Mouse (Mus musculus) CH12.LX (cell line): Measurements from ENCODE around the gene Mfsd2a. TPM values are rescaled to one million over a fixed set of nuclear protein-coding genes. Genes with fewer than 3 reads are reported as not detected.
A peak's percentile ranks its signal among the peaks of the same experiment; 100 is the strongest.

Experiments used
- DNase-seq: peaks from one replicate; pipeline ENCODE4 v3.0.0-alpha.2; 2013; ENCODE audit errors: extremely low read depth
- H3K27ac ChIP-seq: 2 replicates; pipeline ENCODE4 v1.5.1; 2012; ENCODE audit warnings: low read depth, mild to moderate bottlenecking, control low read depth, moderate library complexity; ENCODE audit not compliant: insufficient read depth
- H3K27me3 ChIP-seq: replicated peaks from 2 replicates; pipeline ENCODE3; 2012; ENCODE audit warnings: inconsistent platforms
- H3K36me3 ChIP-seq, 2 experiments: replicated peaks in 1 of 2; 2 replicates each; pipeline versions ENCODE3 to v1.6.1; 2012; ENCODE audit warnings: inconsistent platforms in 1 of 2, low read length in 1 of 2, mild to moderate bottlenecking in 1 of 2, mixed read lengths in 1 of 2, moderate library complexity in 1 of 2; ENCODE audit not compliant: control insufficient read depth in 1 of 2, insufficient read depth in 1 of 2
- H3K4me1 ChIP-seq, 2 experiments: 2 replicates each; pipeline ENCODE4 v1.6.1; 2012; ENCODE audit warnings: inconsistent platforms in 1 of 2, moderate library complexity in 1 of 2; ENCODE audit not compliant: insufficient read depth in 2 of 2, control insufficient read depth in 1 of 2
- H3K4me2 ChIP-seq: 2 replicates; pipeline ENCODE4 v1.6.1; 2012; ENCODE audit warnings: low read depth, mild to moderate bottlenecking, control low read depth; ENCODE audit not compliant: poor library complexity, insufficient read depth, severe bottlenecking
- H3K4me3 ChIP-seq, 3 experiments: fragments of 150-350 bp in 1 of 3; sonication (generic) in 1 of 3; replicated peaks in 1 of 3; 2 replicates each; pipeline versions ENCODE3 to v1.5.1; 2011 to 2012; ENCODE audit warnings: low read depth in 2 of 3, low read length in 2 of 3, mild to moderate bottlenecking in 2 of 3, moderate library complexity in 2 of 3, control low read depth in 1 of 3, improper control_type of control experiment in 1 of 3, inconsistent platforms in 1 of 3, mixed read lengths in 1 of 3; ENCODE audit not compliant: poor library complexity in 1 of 3
- H3K79me2 ChIP-seq: replicated peaks from 2 replicates; pipeline ENCODE4 v1.6.1; 2012; ENCODE audit warnings: mild to moderate bottlenecking, moderate library complexity; ENCODE audit not compliant: control insufficient read depth, poor library complexity, insufficient read depth, severe bottlenecking; ENCODE audit errors: extremely low read depth
- H3K9ac ChIP-seq: 2 replicates; pipeline ENCODE4 v1.6.1; 2012; ENCODE audit warnings: low read depth, mild to moderate bottlenecking, control low read depth, moderate library complexity; ENCODE audit not compliant: insufficient read depth
- H3K9me3 ChIP-seq: replicated peaks from 2 replicates; pipeline ENCODE3; 2012; ENCODE audit warnings: low read length, inconsistent platforms, mixed read lengths
- BHLHE40 ChIP-seq: IDR thresholded peaks from 2 replicates; pipeline ENCODE4 v1.6.1; 2011; ENCODE audit warnings: mild to moderate bottlenecking, low read depth, low read length, improper control_type of control experiment
- ELF1 ChIP-seq: IDR thresholded peaks from 2 replicates; pipeline ENCODE4 v1.6.1; 2014; ENCODE audit warnings: low read depth, mild to moderate bottlenecking, inconsistent platforms, low read length, improper control_type of control experiment
- EP300 ChIP-seq: IDR thresholded peaks from 2 replicates; pipeline ENCODE4 v1.6.1; 2011; ENCODE audit warnings: low read length, improper control_type of control experiment
- IRF4 ChIP-seq: IDR thresholded peaks from 2 replicates; pipeline ENCODE4 v1.6.1; 2014; ENCODE audit warnings: low read depth, mild to moderate bottlenecking, inconsistent platforms, low read length, improper control_type of control experiment
- JUN ChIP-seq: IDR thresholded peaks from 2 replicates; pipeline ENCODE4 v1.6.1; 2011; ENCODE audit warnings: low read depth, mild to moderate bottlenecking, low read length, improper control_type of control experiment, moderate library complexity; ENCODE audit not compliant: insufficient read depth
- NELFE ChIP-seq: IDR thresholded peaks from 2 replicates; pipeline ENCODE4 v1.6.1; 2011; ENCODE audit warnings: low read depth, low read length, improper control_type of control experiment
- NRF1 ChIP-seq: IDR thresholded peaks from 2 replicates; pipeline ENCODE4 v1.6.1; 2014; ENCODE audit warnings: low read depth, mild to moderate bottlenecking, inconsistent platforms, low read length, improper control_type of control experiment, moderate library complexity
- PAX5 ChIP-seq: IDR thresholded peaks from 2 replicates; pipeline ENCODE4 v1.6.1; 2012; ENCODE audit warnings: low read length, inconsistent platforms, mixed read lengths
- dilution Hi-C: fragments of 300-500 bp; cut with MboI; formaldehyde crosslinking; loops from 2 replicates; pipeline ENCODE4 v1.14.3; 2020; ENCODE audit warnings: low sequenced_read_pairs; ENCODE audit not compliant: extremely low pct_unique_long_range_greater_than_20kb, extremely low pct_ligation_motif_present
- in situ Hi-C: fragments of 300-500 bp; cut with MboI; formaldehyde crosslinking; loops from 3 replicates; pipeline ENCODE4 v1.14.3; 2019; ENCODE audit warnings: low sequenced_read_pairs, low pct_ligation_motif_present, low pct_unique_long_range_greater_than_20kb, mixed read lengths
- polyA plus RNA-seq: library from polyadenylated mRNA; unstranded; fragments of >175 nt; gene quantifications from 2 replicates; pipeline ENCODE4 v1.2.1, GENCODE M21; 2012; ENCODE audit warnings: low read depth; ENCODE audit not compliant: insufficient read length
- total RNA-seq, 2 experiments: library from RNA; depleted of rRNA; stranded (reverse); fragments of 300-350 nt in 1 of 2; fragments of >200 nt in 1 of 2; gene quantifications; 2 replicates each; pipeline ENCODE4 v1.2.3; 2012 to 2014

The Mfsd2a gene
- total and polyA plus RNA-seq, 3 experiments: 17.3 to 18.3 (median 17.4) TPM

DNA sequence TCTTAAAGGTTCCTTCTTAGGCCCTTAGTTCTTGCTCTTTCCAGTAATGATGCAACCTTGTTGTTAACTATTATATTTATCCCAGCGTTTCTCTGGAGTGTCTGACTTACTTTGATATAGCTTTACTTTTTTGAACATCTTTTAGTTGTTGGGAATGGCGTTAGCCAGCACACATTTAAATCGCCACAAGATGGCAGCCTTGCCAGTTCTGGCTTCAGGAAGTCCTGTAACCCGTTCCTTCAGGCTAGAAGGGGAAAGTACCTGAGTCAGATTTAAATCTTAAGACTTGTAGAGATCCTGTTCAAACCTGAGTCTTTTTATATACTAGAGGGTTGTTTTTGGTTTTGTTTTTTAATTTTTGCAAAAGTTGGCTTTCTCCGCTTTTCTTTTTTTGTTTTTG is 62.7 kb downstream of the Mfsd2a start (continued):
- TF ChIP-seq NRF1 (no peak), PAX5 (no peak), ELF1 (peak; percentile 82), IRF4 (0 out of 2 replicates have a peak, but pooled peaks have one; percentile 30), NELFE (no peak), EP300 (no peak), JUN (no peak)

DNA sequence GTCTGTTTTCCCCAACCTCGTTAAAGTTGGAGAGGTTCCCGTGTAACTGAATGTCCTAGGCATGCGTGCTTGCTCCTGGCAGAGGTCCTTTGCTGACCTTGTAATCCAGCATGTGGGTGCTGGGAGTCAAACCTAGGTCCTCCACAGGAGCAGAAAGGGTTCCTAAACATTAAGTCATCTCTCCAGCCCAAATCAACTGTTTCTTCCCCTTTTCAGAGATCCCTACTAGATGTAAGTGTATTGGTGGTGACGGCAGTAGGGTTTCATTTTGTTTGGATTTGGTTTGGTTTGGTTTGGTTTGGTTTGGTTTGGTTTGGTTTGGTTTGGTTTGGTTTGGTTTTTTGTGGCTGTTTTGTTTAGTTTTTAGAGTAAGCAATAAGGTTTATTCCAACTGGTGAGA is 63.2 kb downstream of the Mfsd2a start:
- TF ChIP-seq BHLHE40: no peak
- TF ChIP-seq, all 38 proteins: peak for 0

More for the DNA sequence above, 63.2 kb downstream of the Mfsd2a start:
- no peak overlapping the region for H3K4me2 ChIP-seq
- H3K9me3 ChIP-seq: peaks cover 4% of the 10 kb centered on the region
- no peak overlapping the region for H3K27ac ChIP-seq
- H3K36me3 ChIP-seq: no peaks in the 10 kb centered on the region
- no peaks in the 10 kb centered on the region for H3K79me2 ChIP-seq
- H3K4me3 ChIP-seq: no peak overlapping the region
- dilution Hi-C loops: no loop called here
- in situ Hi-C loops: no loop called here
- no peak overlapping the region for H3K9ac ChIP-seq
- no peak for DNase-seq
- H3K27me3 ChIP-seq: no peaks in the 10 kb centered on the region
- H3K4me1 ChIP-seq: peaks cover 0 to 8% of the 10 kb centered on the region in 2 experiments; a peak in 1 of 4 replicates

Other genes with a start within 250 kb of the Mfsd2a start
- 23.7 and 23.8 TPM in 2 replicates for gene Ppt1, start 124.9 kb downstream of the Mfsd2a start, total RNA-seq (2012; rRNA removed)
- gene Ppt1, start 124.9 kb downstream of the Mfsd2a start, total RNA-seq (2014; rRNA removed): 23.9 and 24.2 TPM in 2 replicates
- gene Ppt1, start 124.9 kb downstream of the Mfsd2a start, polyA plus RNA-seq: 30.7 TPM in 2 replicates
- 118 and 128 TPM in 2 replicates for gene Cap1, start 75.1 kb downstream of the Mfsd2a start, total RNA-seq (2012; rRNA removed)
- 159 TPM in 2 replicates for gene Cap1, start 75.1 kb downstream of the Mfsd2a start, total RNA-seq (2014; rRNA removed)
- 163 and 195 TPM in 2 replicates for gene Cap1, start 75.1 kb downstream of the Mfsd2a start, polyA plus RNA-seq
- 0.46 and 0.51 TPM in 2 replicates for gene Mycl, start 34.5 kb upstream of the Mfsd2a start, total RNA-seq (2012; rRNA removed)
- 0.38 and 0.41 TPM in 2 replicates for gene Mycl, start 34.5 kb upstream of the Mfsd2a start, total RNA-seq (2014; rRNA removed)
- gene Mycl, start 34.5 kb upstream of the Mfsd2a start, polyA plus RNA-seq: 0.44 and 0.65 TPM in 2 replicates
- gene Trit1, start 55.4 kb upstream of the Mfsd2a start, total RNA-seq (2012; rRNA removed): 17.7 and 18.9 TPM in 2 replicates
- 21.3 and 21.9 TPM in 2 replicates for gene Trit1, start 55.4 kb upstream of the Mfsd2a start, total RNA-seq (2014; rRNA removed)
- gene Trit1, start 55.4 kb upstream of the Mfsd2a start, polyA plus RNA-seq: 19.8 and 22.2 TPM in 2 replicates
- not detected in 2 replicates for gene Bmp8b, start 144.0 kb upstream of the Mfsd2a start, total RNA-seq (2012; rRNA removed)
- gene Bmp8b, start 144.0 kb upstream of the Mfsd2a start, total RNA-seq (2014; rRNA removed): not detected in 2 replicates
- 0.12 TPM in 1 of 2 replicates, not detected in the other for gene Bmp8b, start 144.0 kb upstream of the Mfsd2a start, polyA plus RNA-seq
- not detected in 2 replicates for gene Oxct2b, start 155.1 kb upstream of the Mfsd2a start, total RNA-seq (2012; rRNA removed)
- gene Oxct2b, start 155.1 kb upstream of the Mfsd2a start, total RNA-seq (2014; rRNA removed): not detected in 2 replicates
- gene Oxct2b, start 155.1 kb upstream of the Mfsd2a start, polyA plus RNA-seq: not detected in 2 replicates
- gene Ppie, start 178.8 kb upstream of the Mfsd2a start, total RNA-seq (2012; rRNA removed): 86.8 and 94.0 TPM in 2 replicates
- 84.5 and 89.4 TPM in 2 replicates for gene Ppie, start 178.8 kb upstream of the Mfsd2a start, total RNA-seq (2014; rRNA removed)
- 68.3 and 69.7 TPM in 2 replicates for gene Ppie, start 178.8 kb upstream of the Mfsd2a start, polyA plus RNA-seq
- gene Hpcal4, start 222.0 kb upstream of the Mfsd2a start, total RNA-seq (2012; rRNA removed): not detected in 2 replicates
- not detected in 2 replicates for gene Hpcal4, start 222.0 kb upstream of the Mfsd2a start, total RNA-seq (2014; rRNA removed)
- gene Hpcal4, start 222.0 kb upstream of the Mfsd2a start, polyA plus RNA-seq: not detected in 2 replicates
- gene Nt5c1a, start 240.3 kb upstream of the Mfsd2a start, total RNA-seq (2012; rRNA removed): not detected in 2 replicates
- gene Nt5c1a, start 240.3 kb upstream of the Mfsd2a start, total RNA-seq (2014; rRNA removed): not detected in 2 replicates
- gene Nt5c1a, start 240.3 kb upstream of the Mfsd2a start, polyA plus RNA-seq: not detected in 2 replicates